19 mouse cellular contexts compared by ENCODE assay signal in the genomic region with DNA sequence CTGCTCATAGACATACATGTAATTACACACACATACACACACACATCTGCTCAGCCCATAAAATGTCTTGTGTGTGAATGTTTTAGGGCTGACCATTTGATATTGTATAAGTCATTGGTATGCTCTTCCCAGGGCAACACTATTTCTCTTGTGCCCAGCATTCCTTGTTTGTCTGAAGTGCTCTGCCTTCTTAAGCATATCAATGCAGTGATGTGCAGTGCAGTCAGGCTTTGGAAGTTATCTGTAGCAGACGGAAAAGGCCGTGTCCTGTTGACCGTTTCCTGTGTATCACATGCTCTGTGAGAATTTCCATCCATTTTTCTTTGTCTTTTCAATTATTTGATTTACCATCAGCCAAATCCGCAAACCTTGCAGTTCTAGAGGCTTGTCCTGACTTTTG.
"Had no signal": no experiment of that assay in that cellular context is flagged by ENCODE, and none has a peak within 500 bp of the region (broad histone marks: within the 10 kb centered on the region; RNA-seq: fewer than 3 reads in every experiment).

No protein-coding gene starts in this region.

- H3K27me3 ChIP-seq: limb, embryonic 12.5 days; limb, embryonic 15.5 days; liver, embryonic 13.5 days; lung, embryonic 15.5 days; midbrain, embryonic 12.5 days; midbrain, embryonic 15.5 days; neural tube, embryonic 13.5 days; stomach, embryonic 15.5 days had no signal

- ATAC-seq: intestine, postnatal 0 days; midbrain, embryonic 15.5 days had no signal

- DNase-seq: kidney, postnatal 10 days; kidney, postnatal 36 days; left cerebral cortex, postnatal 4 days; liver, embryonic 13.5 days; lung, adult 18-20 months; lung, postnatal 14 days; retina, postnatal 1 day; right cerebral cortex, postnatal 25 days; spleen, adult 18-20 months; thymus, postnatal 25 days had no signal

- H3K27ac ChIP-seq: limb, embryonic 15.5 days; liver, embryonic 13.5 days; macrophage; midbrain, embryonic 12.5 days; midbrain, embryonic 15.5 days; neural tube, embryonic 13.5 days; stomach, embryonic 15.5 days had no signal

- H3K9me3 ChIP-seq: limb, embryonic 12.5 days; limb, embryonic 15.5 days; liver, embryonic 13.5 days; lung, embryonic 15.5 days; midbrain, embryonic 12.5 days; midbrain, embryonic 15.5 days; neural tube, embryonic 13.5 days; stomach, embryonic 15.5 days had no signal

- H3K4me2 ChIP-seq: limb, embryonic 12.5 days; limb, embryonic 15.5 days; liver, embryonic 13.5 days; lung, embryonic 15.5 days; midbrain, embryonic 12.5 days; midbrain, embryonic 15.5 days; neural tube, embryonic 13.5 days; stomach, embryonic 15.5 days had no signal

- H3K4me1 ChIP-seq: liver, embryonic 13.5 days; midbrain, embryonic 12.5 days had no signal

- H3K9ac ChIP-seq: limb, embryonic 12.5 days; limb, embryonic 15.5 days; liver, embryonic 13.5 days; lung, embryonic 15.5 days; midbrain, embryonic 12.5 days; midbrain, embryonic 15.5 days; neural tube, embryonic 13.5 days; stomach, embryonic 15.5 days had no signal

- H3K4me3 ChIP-seq: limb, embryonic 12.5 days; limb, embryonic 15.5 days; liver, embryonic 13.5 days; lung, embryonic 15.5 days; midbrain, embryonic 12.5 days; midbrain, embryonic 15.5 days; neural tube, embryonic 13.5 days; stomach, embryonic 15.5 days had no signal

- H3K36me3 ChIP-seq: limb, embryonic 12.5 days; limb, embryonic 15.5 days; liver, embryonic 13.5 days; lung, embryonic 15.5 days; midbrain, embryonic 12.5 days; midbrain, embryonic 15.5 days; neural tube, embryonic 13.5 days; stomach, embryonic 15.5 days had no signal
